ENCODE assay signal across 19 mouse cellular contexts in genomic region chr12:5975926-5976325, GRCm38 (mm10).
"Had no signal": no experiment of that assay in that cellular context is flagged by ENCODE, and none has a peak within 500 bp of the region (broad histone marks: within the 10 kb centered on the region; RNA-seq: fewer than 3 reads in every experiment).

No protein-coding gene starts in this region.

- H3K4me1 ChIP-seq: liver, embryonic 13.5 days; midbrain, embryonic 12.5 days; midbrain, embryonic 15.5 days; neural tube, embryonic 12.5 days; neural tube, embryonic 15.5 days; stomach, embryonic 15.5 days had no signal

- H3K9me3 ChIP-seq: liver, embryonic 13.5 days; midbrain, embryonic 12.5 days; midbrain, embryonic 15.5 days; neural tube, embryonic 12.5 days; neural tube, embryonic 15.5 days; stomach, embryonic 15.5 days had no signal

- H3K4me3 ChIP-seq: left cerebral cortex, adult 2 months; liver, embryonic 13.5 days; midbrain, embryonic 12.5 days; midbrain, embryonic 15.5 days; neural tube, embryonic 12.5 days; neural tube, embryonic 15.5 days; stomach, embryonic 15.5 days had no signal

- H3K36me3 ChIP-seq: liver, embryonic 13.5 days; midbrain, embryonic 12.5 days; midbrain, embryonic 15.5 days; neural tube, embryonic 12.5 days; neural tube, embryonic 15.5 days; stomach, embryonic 15.5 days had no signal

- H3K27me3 ChIP-seq: liver, embryonic 13.5 days; midbrain, embryonic 12.5 days; midbrain, embryonic 15.5 days; neural tube, embryonic 12.5 days; neural tube, embryonic 15.5 days; stomach, embryonic 15.5 days had no signal

- H3K27ac ChIP-seq: left cerebral cortex, adult 2 months; liver, embryonic 13.5 days; midbrain, embryonic 12.5 days; midbrain, embryonic 15.5 days; neural tube, embryonic 12.5 days; neural tube, embryonic 15.5 days; stomach, embryonic 15.5 days had no signal

- DNase-seq: kidney, adult 9 months; kidney, postnatal 10 days; kidney, postnatal 36 days; layer of hippocampus, postnatal 36 days; liver, embryonic 13.5 days; lung, adult 2 months; lung, postnatal 14 days; lung, postnatal 4 days; right cerebral cortex, adult 18-20 months; right cerebral cortex, postnatal 14 days; right cerebral cortex, postnatal 4 days; spleen, adult 18-20 months; thymus, postnatal 25 days had no signal
